Mouse (Mus musculus): ENCODE results near the gene Zfp688.

- TF ChIP-seq CTCF (IDR thresholded peaks at IDR 0.05; ENCODE audit: extremely low read depth, insufficient read length, insufficient replicate concordance, low read depth, low read length) = no peak
- TF ChIP-seq POLR2A (IDR thresholded peaks at IDR 0.05; ENCODE audit: low read depth, low read length) = no peak
These were observed 33.0 kb upstream of the Zfp688 start for GRCm38 (mm10) chr7:127454905-127455304.
